Mouse (Mus musculus) spleen, adult 12 weeks (tissue): ENCODE measurements around the gene Peg12.

Experiments
- DNase-seq: peaks from one replicate; pipeline ENCODE4 v3.0.0; 2022; ENCODE audit warnings: low spot score

The Peg12 gene

DNA sequence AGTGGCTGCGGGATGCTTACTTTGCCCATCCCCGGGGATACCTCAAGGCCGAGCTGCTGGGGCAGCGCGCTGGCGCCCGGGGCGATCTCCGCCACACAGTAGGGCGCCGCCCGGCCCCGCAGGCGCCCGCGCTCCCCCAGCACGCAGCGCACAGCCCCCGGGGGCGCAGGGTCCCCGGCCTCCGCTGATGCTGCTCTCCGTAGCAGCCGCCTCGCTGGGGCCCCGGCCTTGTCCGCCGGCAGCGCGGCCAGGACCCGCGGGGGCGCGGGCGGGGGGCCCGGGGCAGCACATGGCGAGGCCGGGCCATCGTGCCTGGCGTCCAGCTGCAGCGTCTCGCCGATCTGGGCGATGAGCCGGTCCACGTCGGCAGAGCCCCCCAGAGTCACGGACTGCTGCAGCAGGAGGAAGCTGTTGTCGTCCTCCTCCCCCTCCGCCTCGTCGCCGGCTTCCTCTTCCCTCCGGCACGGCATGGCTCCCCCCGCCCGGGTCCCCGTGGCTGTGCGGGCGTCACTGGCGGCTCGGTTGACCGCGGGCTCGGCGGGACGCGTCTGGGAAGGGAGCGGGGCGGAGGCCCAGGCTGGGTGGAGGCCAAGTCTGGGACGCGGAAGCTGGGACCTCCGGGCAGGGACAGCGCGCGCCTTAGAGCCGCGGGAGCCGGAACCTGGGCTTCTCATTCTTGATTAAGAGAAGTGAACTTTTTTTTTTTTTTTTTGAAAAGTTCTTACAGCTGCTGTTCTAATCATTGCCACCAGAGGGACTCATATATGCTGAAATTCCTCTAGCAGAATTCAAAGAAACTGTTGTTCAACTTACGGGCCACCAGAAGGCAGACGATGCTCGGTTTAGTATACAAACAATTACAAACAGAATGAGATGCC lies at the start of gene Peg12:
Gene Peg12, minus strand, starts transcription at position 633 of the 878 bp plus-strand sequence.
- no peak for DNase-seq

DNA sequence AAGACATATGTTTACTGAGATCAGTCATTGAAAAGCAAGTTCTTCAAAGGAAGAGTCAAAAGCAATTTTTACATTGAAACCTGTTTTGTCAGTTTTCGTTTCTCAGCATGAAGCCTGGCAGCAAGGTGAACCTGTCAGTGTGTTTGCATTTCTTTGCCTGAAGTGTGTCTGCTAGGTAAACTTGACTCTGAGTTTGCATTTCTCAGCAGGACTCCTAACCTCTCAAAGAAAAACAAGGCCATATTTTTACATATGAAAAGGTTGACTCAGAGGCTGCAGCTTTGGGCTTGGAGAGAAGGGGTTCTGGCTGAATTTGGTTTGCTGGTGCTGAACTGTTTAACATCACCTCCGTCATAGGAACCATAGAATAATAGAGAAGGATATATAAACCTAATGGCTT lies 21.8 kb upstream of the Peg12 start:
- DNase-seq: no peak

DNA sequence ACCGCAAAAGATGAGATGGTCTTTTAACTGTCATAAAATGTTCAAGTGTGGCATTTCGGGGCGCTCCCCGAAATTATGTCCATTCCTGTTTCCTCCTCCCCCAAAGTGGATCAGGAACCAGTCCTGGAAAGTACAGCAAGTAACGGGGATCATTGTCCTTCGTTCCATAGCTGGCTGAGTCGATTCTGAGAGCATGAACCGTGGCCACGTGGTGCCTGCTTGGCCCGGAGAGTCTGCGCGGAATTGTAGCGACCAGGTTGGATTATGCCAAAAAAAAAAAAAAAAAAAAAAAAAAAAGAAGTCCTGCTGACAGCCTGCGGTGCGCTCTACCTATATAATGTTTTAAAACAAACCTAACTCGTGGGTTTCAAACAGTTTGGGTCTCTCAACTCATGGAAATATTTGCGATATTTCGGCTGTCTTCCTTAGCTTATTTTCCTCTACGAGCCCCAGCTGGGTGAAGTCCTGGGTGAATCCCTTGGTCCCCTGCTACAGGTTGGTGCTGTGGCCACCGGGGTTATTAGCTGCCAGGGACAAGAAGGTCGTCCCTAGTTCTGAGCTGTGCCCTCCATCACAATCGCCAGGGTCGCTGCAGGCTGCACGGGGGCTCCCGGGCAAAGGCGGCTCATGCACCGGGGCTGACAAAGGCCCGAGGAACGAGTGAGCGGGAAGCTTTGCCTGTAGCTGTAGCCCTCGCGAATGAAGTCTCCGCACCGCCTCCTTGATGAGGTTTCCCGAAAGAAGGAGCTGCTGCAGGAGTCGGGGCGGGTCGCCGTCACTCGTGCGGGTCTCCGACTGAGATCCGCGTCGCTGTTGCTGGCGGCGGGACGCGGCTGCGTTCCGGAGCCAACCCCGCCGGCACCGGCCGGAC lies 1.1 kb downstream of the Peg12 start:
- no peak for DNase-seq

DNA sequence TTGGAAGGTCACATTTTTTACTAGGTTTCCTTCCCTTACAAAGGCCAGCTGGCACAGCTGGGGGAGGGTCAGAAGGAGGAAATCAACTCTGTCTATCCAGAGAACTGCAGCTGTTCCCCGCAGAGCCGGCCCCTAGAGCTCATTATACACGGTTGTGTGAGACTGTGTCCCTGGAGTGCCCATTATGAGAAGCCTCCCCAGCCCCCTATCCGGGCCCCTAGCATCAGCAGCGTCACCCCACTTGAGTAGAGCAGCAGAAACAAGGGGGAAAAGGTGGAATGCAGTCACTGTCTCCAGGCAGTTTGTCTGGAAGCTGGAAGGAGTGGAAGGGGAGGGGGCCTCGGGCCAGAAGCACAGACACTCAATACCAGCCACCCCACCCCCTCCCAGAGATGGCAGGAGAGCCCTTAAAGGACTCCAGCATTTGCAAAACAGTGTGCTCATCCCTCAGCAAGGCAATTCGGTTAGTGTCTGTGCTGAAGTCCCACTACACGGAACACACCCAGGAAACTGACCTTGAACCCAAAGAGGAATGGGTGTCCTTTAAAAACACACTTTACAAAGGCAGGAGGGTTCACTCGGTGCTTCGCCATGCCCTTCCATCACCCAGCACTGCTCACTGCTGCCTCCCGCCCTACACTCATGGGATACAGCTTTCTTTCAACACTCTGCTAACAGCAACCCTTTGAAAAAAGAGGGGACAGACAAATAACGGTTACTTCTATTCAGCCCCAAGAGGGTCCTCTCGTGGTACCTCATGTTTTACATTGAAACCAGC lies 1.9 kb downstream of the Peg12 start:
- DNase-seq: no peak

DNA sequence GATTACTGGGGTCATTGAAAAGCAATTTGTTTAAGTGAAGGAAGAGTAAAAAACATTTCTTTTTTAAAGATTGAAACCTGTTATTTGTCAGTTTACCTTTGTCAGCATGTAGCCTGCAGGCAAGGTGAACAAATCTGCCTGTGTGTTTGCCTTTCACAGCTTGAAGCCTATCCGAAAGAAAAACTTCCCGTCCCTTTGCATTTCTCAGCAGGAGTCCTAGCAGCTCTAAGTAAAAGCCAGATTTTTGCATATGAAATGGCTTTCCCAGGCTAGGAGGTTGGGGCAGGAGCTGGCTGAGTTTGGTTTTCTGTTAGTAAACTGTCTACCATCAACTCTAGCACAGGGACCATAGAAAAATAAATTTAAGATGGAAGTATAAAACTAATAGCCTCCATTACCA lies 12.0 kb downstream of the Peg12 start:
- DNase-seq: no peak

DNA sequence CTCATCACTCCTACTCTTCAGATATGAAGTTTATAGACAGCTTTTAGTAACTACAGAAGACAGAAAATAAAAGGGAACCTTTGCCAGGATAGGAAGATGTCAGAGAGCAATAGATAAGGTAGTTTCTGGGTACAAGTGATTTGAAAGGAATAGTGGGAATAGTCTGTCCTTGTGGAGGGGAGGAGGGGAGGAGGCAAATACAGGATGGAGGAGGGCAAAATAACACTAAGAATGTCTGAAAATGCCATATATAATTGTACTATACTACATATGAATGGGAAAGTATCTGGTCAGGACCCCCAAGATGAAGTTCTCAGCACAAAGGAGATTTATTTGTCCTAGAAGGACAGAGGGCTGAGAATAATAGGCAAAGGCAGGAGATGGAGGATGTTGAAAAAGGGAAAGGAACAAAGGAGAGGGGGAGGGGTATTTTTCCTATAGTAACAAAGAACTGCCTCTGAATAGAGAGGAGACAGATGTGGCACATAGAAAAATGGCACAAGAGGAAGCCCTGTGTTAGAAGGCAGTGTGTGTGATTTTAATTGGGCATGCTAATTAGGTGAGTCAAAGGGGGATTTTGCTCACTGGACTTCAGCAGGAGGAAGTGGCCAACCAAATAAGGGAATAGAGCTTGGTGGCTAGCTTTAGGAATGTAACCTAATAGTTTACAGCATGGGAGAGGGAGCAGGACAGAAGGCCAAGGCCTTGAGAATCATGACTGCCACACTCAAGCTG lies 18.7 kb downstream of the Peg12 start:
- DNase-seq: no peak

DNA sequence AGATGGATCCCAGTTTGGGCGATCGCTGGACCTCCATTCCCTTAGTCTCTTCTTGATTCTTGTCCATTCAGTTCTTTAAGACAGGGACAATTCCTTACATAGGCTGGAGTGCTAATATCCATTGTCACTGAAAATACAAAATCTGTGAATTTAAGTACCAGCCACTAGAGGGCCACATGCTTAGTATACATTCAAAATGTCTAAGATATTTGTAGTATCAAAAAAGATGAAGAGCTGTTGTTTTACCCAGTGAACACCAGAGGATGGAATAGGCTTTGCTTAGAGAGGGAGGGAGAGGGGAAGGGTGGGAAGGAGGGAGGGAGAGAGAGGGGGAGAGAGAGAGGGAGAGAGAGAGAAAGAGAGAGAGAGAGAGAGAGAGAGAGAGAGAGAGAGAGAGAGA lies 27.9 kb downstream of the Peg12 start:
- no peak for DNase-seq

DNA sequence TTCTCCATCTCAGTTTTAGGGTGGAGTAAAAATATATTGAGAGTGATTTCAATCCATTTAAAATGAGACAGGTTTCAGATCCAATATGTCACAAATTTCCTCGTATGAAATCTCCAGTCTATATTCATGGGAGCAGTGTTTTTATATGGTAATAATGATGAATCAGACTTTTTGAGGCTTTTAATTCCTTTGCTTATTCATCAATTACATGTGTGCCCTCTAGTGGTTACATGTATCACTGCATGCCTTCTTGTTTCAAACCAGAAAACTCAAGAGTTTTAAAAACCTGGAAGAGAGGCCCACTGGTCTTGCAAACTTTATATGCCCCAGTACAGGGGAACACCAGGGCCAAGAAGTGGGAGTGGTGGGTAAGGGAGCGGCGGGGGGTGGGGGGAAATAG lies 31.1 kb downstream of the Peg12 start:
- DNase-seq: no peak

DNA sequence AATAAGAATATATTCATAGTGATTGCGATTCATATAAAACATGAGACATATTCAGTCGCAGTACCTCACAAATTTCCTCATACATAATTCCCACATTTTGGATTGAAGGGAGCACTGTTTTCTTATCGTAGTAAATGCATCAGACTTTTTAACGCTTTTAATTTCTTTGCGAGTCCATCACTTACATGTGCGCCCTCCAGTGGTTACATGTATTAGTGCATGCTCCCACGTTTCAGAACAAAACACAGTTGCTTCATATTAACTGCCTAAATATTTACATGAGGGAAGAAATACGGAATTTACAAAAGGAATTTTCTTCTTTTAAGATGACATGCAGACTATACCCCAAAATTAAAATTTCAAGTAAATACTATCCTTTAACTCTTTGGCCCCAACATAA lies 36.0 kb downstream of the Peg12 start:
- no peak for DNase-seq

DNA sequence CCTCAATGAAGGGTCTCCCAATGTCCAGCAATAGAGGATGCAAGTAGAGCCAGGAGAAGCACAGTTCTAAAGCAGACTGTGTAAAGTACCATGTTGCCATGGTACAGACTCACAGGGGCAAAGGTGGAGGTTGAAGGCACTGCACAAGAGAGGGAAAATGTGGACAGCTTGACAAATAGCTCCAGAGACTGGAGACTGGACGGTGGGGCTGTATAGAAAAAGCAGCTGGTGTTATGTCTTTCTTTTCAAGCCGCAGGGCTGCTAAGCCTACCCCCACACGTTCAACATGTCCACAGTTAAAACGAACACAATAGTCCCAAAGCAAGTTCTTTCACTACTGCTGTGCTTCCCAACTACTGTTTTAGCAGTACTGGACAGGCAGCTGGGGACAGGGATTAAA lies 41.1 kb downstream of the Peg12 start:
- DNase-seq: no peak

DNA sequence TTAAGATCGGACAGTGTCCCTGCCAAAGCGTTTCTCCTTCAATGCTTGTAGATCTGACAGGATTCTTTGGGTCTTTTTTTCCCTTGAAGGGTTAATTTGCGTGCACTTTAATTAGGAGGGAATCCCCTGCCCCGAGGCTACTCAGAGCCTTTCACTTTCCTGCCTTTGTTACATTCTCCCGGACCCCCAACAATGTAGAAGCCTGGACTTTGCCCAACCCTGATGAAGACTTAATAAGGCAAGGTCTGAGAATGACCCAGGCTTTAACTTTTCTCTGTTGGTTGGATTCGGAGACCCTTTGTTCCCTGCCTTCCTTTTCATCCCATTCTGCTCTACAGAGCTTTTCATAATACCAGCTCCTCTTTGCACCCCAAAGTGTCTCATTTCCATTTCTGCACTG lies 43.7 kb downstream of the Peg12 start:
- DNase-seq: no peak

DNA sequence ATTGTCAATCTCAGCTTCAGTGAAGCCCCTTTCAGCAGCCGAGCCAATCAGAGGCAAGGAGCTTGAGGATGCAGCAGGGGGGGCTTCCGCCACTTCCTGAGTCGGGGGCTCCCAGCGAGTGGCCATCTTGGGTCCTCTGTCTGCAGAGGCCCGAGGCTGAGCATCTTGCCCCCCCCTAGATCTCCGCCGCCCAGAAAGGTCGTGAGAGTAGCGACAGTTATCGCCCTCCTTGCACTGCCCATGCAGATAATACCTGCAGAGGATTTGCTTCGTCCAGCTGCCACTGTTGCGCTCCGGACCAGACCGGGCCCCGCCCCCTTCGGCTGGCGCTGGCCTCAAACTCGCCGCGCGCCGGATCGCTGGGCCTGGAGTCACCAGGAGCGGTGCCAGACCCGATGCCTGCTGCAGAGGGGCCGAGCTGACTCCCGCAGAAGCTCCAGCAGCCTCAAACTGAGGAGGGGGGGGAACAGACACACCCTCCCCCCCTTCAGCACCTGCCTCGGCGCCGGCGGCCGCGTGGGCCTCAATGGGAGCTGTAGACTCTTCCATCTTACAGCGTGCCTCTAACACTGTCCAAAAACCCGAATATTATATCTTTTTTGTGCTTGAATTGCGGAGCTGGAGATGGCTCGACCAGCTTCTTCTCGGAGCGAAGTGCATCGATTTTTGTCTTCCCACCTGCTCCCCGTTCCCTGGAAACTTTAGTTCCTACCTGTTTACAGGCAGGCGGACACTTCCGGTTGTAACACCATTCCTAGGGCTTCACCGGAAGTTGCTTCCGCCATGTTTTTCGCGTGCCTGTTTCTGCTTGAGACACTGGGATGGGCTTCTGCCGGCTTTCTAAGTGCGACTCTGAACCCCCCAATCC lies 44.6 kb downstream of the Peg12 start, which contains the start of gene Mkrn3:
Gene Mkrn3, minus strand, starts transcription at position 647 of the 868 bp plus-strand sequence.
- no peak for DNase-seq

DNA sequence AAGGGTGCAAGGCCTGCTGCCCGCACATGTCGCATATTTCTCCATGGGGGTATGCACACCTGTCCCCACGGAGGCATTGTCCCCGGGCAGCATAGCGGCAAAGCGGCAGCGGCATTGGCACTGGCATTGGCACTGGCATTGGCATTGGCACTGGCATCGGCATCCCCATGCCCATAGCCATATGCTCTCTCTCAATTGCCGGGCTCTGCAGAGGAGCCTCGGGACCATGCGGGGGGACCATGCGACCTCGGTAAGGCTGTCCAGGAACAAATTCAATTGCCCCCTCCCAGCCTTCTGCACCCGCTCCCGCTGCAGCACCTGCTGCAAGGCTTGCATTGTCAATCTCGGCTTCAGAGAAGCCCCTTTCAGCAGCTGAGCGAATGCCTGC lies 45.2 kb downstream of the Peg12 start:
- DNase-seq: no peak

DNA sequence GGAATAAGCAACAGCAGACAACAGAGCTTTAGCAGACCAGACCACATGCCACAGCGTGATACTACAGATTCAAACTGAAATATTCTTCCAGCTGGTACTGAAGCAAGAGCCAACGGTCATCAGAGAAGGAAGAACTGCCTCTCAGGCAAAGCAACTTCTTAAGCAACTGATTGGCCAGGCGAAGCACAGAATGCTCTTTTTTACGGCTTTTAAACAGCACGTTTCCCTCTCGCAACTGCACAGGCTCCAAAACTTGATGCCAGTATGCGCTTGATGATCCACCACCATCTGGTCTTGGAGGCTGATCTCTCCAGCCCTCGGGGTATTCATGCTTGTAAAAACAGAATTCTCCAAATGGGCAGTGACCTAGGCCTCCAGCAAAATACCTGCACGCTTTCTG lies 46.0 kb downstream of the Peg12 start:
- DNase-seq: no peak

DNA sequence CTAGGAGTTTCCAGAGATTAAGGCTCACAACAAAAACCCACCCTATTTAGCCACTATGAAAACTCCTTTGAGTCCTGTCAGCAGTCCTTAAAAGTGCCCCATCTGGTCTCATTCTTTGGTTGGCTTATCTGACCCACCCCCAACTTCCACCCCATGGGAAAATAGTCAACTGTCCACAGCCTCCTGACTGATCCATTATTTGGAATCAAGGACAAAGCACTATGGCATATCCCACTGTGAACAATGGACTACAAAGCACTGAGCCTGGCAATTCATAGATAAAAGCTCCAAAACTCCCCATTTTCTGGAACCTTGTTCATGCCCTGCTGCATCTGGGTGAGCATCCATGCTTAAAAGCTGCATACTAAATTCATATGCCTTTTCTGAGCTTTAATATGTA lies 48.1 kb downstream of the Peg12 start:
- no peak for DNase-seq

DNA sequence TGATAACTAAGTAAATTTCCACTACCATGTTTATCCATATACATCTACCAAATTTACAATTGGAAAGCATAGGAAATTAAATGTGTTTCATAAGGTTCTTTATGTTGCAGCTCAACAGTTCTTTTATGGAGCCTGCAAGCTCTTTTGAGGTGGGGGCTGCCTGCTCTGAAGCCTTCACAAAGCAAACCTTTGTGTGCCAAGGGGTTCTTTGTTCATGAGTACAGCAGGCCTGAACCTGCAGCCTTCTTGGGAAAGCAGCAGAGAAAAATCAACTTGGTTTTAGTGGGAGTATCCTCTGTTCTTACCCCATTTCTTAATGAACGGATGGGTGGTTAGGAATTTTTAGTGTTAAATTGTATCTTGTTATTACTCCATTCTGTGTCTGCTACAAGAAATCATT lies 49.1 kb downstream of the Peg12 start:
- DNase-seq: no peak
